Mouse (Mus musculus) CH12F3 (cell line): Measurements from ENCODE around the gene Calcb.
"Not testable (repeated sequence)": the region's sequence is repeated elsewhere in the genome, so short reads cannot be mapped to it uniquely, and the experiment has no call there.

ENCODE experiments used
- in situ Hi-C: fragments of 300-500 bp; cut with MboI; formaldehyde crosslinking; loops from 2 replicates; pipeline ENCODE4 v1.14.3; 2020; ENCODE audit warnings: low sequenced_read_pairs

Gene Calcb

DNA sequence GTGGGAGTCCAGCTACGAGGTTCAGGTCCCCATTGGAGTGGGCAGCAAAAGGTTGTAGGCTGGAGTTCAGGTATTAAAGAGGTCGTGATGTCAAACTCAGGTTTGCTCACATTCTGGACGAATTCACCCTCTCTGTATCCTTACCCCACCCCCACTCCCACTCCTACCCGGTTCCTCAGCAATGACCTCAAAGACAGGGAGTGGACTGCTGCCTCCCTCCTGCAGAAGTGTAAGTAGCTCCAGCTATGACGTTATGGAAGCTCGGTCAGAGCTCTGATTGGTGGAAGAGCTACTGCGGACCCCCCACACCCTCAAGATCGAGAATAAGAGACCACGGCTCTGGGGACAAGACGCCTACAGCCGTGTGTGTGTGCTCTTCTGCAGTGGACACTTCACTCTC is at the start of gene Calcb:
Gene Calcb, plus strand, starts transcription at position 344 of the 400 bp plus-strand sequence.
- in situ Hi-C loops, result no loop called here

GRCm38 (mm10) chr7:114671405-114671804 is 47.0 kb upstream of the Calcb start:
- in situ Hi-C loops, result no loop called here

DNA sequence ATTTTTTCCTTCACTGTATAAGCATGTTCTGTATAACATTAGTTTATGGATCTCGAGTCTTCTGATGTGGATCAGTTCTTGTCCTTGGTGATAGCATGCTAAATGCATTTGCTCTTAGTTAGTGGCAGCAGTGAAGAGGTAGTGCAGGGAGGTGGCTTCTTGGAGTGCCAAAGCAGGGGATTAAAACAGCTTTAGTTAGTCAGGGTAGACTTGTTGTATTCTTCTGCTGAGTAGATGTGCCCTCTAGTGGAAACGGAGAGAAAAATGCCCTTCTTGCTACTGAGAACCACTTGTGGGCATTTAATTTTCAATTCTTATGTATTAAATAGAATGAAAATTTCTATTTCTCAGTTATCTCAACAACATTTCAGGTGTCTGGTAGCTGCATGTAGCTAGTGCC is 45.7 kb upstream of the Calcb start:
- in situ Hi-C loops, result no loop called here

DNA sequence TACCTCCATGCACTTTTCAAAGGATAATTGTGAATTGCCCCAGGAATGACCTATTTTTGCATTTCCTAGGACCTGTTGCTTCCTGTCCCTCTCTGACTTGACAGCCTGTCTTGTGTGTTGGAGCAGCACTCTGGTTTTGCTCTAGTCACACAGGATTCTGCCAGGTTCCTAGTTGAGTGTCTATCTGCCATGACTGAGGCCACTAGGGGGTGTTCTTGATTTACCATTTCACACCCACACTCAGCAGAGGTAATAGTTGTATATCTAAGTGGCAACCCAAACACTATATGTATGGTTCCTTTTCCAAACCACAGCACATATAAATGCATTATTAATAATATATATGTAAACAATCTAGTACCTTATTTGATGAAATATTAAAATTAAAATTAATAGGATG is 26.1 kb upstream of the Calcb start:
- in situ Hi-C loops, result no loop called here

DNA sequence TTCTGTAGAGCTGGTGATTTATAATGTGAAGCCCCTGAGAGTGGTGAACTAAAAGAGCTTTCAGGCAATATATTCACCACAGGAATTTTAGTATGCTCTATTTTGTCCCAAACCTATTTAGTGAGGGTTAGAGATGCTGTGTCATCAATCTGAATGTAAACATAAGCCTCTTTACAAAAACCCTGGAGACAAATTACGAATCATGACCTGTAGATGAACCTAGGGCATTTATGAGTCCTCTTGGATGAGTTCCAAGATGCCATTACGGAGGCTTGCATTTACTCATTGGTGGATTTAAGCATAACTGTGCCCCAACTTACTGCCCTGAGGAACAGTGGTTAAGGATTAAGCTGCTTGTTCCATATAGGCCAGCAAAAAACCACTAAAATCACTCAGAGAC is 17.6 kb upstream of the Calcb start:
- in situ Hi-C loops, result no loop called here

- in situ Hi-C loops, result no loop called here
Measured at GRCm38 (mm10) chr7:114706716-114707115, 11.7 kb upstream of the Calcb start.

DNA sequence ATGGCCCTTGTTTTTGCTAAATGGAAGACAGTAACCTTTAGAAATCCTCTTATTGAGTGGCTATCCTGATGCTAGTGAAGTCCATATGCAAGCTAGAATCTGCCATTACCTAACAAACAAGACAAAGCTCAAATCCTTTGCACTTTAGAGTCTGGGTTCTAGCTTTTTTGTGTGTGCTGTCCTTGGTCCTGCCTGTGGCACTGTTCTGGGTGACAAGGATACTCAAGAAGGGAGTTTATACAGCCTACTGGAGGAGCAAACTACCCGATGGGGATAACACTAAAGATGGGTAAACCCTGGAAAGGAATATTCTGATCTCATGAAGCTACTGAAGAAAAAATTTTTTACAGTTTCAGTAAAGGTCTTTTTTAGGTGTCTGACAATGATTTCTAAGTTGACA is 11.0 kb upstream of the Calcb start:
- in situ Hi-C loops, result no loop called here

GRCm38 (mm10) chr7:114710419-114710818 is 8.0 kb upstream of the Calcb start:
- in situ Hi-C loops, result no loop called here

DNA sequence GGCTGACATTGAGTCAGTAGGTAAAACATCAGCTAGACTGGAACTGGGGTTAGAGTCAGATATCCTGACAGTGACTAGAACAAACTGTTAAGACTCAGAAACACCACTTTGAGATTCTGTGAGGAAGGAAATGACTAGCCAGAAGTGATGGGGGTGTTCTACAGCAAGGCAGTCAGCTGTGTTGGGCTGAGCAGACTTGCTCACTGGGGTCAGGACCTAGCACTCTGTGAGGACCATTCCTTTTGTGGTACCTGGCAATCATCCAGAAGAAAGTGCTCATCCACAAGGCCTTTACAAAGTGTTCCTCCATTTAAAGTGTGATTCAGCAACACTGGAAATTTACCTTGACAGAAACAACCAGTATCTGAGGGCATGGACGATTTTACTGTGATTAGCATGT is 5.9 kb upstream of the Calcb start:
- in situ Hi-C loops, result no loop called here

GRCm38 (mm10) chr7:114719381-114720131 is 1.1 kb downstream of the Calcb start:
- in situ Hi-C loops, result no loop called here

DNA sequence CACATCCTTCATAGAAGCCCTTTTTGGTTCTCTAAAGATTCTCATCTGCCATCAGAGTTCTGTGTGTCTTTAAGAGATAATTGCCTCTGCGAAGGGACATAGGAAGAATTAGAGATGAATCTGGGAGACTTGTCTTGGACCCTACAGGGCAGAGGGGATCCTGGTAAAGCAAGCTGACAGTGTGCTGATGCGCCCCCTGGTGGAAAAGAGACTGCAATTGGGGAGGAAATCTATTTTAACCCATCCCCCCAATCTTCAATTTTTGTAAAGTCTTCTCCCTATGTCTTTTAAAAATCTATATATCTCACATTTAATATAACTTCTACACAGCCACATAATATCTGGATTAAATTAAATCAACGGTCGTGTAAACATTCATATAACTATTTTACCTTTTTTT is 11.3 kb downstream of the Calcb start:
- in situ Hi-C loops, result not testable (repeated sequence)

- in situ Hi-C loops, result no loop called here
Measured at GRCm38 (mm10) chr7:114731175-114731574, 12.7 kb downstream of the Calcb start.

DNA sequence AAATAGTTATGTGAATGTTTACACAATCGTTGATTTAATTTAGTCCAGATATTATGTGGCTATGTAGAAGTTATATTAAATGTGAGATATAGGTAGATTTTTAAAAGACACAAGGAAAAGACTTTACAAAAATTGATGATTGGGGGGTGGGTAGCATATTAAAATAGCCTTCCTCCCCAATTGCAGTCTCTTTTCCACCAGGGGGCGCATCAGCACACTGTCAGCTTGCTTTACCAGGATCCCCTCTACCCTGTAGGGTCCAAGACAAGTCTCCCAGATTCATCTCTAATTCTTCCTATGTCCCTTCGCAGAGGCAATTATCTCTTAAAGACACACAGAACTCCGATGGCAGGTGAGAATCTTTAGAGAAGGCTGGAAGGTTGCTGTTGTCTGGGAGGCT is 13.3 kb downstream of the Calcb start:
- in situ Hi-C loops, result not testable (repeated sequence)

GRCm38 (mm10) chr7:114736256-114736655 is 17.8 kb downstream of the Calcb start:
- in situ Hi-C loops, result no loop called here

DNA sequence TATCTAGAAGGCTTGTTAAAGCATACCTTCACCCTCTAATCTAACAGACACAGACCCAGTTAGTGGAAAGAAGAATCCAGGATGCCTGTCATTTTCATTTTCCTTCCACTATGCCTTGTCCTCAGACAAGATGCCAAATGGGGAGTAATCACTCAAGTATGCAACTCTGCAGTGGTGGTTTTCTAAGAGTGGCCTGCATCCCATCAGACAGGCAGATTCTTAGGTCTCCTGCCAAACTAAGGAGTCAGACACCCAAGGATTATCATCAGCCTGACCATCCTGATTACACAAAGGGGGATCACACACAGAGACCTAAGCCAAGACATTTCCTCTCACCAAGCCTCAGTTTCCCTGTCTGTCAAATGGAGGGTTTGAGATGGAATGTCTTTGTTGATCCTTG is 19.7 kb downstream of the Calcb start:
- in situ Hi-C loops, result no loop called here

- in situ Hi-C loops, result no loop called here
Measured at GRCm38 (mm10) chr7:114740360-114741165, 22.1 kb downstream of the Calcb start.

DNA sequence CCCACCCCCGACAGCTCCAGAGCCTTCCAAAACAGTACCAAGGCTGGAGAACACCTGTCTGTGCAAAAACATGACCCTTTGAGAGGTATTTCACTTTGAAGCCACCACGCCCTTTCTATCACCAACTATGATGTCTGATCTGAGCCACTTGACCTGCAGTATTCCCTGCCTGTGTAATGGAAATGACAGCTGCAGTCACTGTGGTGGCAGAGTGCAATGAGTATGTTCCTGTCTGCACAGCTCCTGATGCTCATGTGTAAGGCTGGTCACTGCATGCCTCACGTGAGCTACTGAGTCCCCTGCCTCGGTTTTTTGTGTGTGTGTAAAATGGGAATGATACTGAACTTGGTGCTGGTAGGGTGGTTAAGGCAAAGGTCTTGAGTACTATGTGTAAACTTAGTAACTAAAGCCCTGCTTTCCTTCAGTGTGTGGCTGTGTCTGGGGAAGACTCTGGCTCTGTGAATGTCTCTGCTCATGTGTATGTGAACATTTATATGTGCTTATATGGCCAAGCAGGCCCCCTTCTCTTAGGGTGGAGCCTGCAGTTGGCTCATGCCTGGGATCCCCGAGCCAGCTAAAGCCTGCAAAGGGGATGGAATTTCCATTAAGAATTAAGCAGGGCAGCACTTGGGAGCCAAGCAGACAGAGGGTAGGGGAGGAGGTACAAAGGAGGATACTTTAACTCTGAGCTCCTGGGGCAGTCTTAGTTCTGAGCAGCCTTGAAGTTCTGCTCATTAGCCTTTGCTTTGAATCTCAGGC is 24.8 kb downstream of the Calcb start, which contains the start of gene Insc:
Gene Insc, plus strand, starts transcription at position 673 of the 759 bp plus-strand sequence.
- in situ Hi-C loops, result no loop called here

GRCm38 (mm10) chr7:114744639-114745245 is 26.3 kb downstream of the Calcb start:
- in situ Hi-C loops, result no loop called here

DNA sequence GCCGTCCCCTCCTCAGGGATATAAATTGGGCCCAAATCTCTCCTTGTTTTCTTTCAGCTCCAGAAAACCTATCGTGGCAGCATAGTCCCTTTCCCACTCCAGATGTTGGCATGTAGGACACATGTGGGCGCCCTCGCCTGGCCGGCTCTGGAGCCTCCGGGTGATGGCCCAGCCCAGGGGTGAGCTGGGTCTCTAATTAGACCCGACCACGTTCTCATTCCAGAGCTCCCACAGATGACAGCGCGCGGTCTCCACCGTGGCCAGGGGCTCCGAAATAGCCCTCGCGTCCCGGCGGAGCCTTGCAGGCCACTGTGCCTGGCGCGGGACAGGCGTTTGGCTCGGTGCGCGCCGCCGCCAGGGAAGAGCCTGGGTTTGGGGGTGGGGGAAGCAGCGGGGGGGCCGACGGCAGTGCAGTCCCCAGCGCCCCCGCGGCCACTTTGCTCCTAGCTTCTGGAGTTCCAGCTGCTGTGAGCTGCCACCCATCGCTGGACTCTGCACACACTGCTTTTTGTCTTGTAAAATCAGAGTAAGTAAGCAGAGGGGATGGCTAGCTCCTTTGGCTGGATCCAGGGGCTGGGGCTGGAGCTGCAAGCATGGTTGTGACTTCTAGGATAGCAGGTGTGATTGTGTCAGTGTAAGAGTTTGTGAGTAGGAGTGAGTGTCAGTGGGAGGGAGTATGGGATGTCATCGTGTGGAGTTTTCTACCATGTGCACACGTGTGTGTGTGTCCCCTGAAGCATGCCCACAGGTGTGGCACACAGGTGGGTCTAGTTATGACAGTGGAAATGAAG is 27.2 kb downstream of the Calcb start:
- in situ Hi-C loops, result no loop called here

DNA sequence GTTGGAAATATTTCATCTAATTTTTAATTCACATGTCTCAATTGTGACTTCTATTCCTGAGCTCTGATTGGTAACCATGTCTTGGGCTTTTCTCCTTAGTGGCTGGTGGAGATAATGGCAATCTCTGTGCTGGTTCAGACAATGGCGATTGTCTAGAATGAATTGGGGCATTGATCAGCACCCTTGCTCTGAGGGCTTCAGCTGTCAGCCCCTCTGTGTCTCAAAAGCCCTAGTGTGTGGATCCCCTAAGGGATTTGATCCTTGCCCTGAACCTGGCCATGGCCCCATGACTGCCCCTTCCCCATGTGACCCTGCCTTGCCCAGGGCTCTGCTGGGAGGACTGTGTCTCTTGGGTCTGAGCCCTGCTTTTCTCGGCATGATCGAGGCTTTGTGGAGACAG is 29.2 kb downstream of the Calcb start:
- in situ Hi-C loops, result no loop called here
